Mouse (Mus musculus) right cerebral cortex, adult 18-20 months (tissue): ENCODE measurements at regions not wholly inside any gene's neighbourhood (a gene's known extent, or its start where the extent isn't known, plus 50 kb on each side); places are given as distances from the start of the nearest gene placed in this dataset.
"Not testable (repeated sequence)": the region's sequence is repeated elsewhere in the genome, so short reads cannot be mapped to it uniquely, and the experiment has no call there.

ENCODE experiments used
- DNase-seq: peaks from one replicate; pipeline ENCODE4 v3.0.0; 2022; ENCODE audit warnings: mixed read lengths

DNA sequence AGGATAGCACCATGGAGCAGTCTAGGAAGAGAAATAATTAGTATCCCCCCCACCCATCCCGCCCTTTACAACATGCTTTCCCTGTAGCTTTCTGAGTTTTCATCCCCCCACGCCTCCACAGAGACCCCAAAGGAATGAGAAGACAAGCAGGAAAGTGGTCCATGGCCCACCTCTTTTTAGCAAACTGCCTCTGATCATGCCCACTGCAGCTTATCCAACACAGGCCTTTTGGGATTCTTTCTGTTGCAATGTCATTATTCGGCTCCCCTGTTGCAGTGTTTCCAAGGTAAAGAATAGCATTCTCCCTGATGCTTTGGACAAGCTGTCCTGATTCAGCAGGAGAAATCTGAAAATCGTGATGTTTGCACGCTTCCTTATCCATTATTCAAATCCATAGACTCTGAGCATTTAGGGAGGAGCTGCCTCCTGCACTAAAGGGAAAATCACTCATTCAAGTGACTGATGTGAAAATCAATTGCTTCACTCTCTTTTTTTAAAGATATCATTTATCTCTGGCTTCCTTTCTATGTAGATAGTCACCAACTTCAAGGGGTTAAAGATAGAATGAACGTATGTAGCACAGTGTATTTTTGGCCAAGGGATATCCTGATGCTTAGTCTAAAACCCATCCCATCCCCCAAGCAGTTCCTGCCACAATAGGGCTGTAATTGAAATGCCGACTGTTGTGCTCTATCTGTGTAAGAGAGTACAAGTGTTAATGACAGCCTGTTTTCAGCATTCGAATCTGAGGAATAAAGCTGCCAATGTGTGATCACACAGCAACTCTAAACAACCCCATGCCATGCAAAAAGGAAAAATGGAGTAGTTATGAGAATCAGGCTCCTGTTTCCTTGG is 743.1 kb downstream of the Kcna4 start:
- DNase-seq: no peak

DNA sequence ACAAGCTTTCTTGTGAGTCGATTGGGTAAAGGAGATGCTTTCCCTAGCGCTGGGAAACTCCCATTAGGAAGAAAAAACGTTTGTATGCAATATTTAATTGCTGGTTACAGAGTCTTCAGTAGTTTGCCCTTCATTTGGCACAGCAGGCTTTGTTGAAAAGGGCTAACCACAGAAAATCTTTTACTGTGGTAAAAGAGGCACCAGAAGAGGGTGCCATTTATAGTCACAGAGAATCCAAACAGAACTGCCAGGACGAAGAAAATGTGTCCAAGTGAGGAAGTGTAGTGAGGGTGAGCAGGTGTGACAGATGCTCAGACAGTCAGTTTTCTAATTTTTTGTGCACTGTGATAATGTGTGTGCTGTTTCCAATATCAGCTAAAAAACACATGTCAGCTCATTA is 744.4 kb downstream of the Kcna4 start:
- no peak for DNase-seq

DNA sequence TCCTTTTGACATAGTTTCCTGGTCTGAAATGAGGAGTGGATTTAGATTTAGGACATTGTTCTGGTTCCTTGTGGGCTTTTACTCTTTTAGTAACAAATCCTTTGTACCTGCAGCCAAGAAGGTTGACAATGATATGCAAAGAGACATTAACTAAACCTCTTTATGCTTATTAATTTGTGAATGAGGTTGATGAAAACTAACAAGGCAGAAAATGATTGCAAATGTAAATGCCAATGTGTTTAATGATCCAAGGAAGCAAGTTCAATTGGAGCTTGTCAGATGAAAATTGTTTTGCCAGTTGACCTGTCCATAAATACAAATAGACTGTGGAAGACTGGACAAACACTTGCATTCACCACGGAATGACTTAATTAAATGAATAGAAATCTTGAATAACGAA is 751.6 kb downstream of the Kcna4 start:
- DNase-seq: no peak

DNA sequence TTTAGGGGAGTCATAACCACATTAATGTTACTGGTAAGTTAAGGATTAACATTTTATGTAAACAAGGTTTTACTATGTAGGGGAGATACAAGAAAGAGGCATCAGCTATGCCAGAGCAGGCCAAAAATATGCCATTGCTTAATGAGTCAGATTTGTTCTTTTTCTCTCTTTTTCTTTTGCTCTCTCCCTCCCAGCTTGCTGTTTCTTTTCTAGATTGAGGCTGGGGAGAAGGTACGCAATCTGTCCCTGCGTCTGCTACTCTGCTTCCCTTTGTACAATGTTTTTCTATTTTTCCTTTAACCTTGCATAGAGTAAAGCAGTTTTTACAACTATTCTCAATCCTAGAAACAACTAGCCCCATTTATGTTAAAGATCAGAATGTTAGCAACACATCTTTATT is 754.4 kb downstream of the Kcna4 start:
- no peak for DNase-seq

DNA sequence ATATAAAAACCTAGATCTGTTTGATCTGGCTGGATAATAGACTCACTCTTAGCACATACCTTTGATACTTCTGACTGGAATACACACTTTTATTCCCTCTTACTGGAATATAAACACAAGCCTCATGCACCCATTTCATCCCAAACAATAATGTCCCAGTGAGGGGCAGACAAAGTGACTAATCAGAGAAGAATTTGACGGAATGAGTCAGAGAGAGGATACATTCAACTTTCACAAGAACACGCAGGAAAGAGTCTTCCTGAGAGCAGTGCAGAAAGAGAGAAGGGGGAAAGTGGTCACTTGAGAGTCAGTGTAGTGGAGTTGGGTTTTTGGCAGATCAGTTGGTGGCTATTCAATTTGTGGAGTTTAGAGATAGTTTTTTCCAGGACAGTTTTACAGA is 755.6 kb downstream of the Kcna4 start:
- no peak for DNase-seq

DNA sequence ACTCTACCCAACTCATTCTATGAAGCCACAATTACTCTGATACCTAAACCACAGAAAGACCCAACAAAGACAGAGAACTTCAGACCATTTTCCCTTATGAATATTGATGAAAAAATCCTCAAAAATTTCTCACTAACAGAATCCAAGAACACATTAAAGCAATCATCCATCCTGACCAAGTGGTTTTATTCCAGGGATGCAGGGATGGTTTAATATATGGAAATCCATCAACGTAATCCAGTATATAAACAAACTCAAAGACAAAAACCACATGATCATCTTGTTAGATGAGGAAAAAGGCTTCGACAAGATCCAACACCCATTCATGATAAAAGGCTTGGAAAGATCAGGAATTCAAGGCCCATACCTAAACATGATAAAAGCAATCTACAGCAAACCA is 772.3 kb downstream of the Kcna4 start:
- DNase-seq: not testable (repeated sequence)

DNA sequence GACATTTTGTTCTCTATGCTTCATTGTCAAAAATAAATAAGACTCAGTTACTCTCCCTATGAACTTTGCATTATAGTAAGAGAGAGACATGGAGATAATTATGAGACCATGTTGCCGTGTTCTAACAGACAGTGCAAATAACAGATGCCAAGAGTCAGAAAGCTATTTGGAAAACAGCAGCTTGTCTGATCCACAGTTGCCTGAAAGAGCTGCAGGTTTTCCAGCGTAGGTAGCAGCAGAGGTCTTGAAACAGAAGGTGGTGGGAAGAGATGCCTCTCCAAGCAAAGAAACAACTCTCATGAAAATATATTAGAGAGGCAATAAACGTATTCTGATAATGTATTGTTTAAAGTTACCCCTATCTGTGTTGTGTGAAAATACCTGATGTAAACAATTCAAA is 793.5 kb downstream of the Kcna4 start:
- DNase-seq: peak; percentile 10

DNA sequence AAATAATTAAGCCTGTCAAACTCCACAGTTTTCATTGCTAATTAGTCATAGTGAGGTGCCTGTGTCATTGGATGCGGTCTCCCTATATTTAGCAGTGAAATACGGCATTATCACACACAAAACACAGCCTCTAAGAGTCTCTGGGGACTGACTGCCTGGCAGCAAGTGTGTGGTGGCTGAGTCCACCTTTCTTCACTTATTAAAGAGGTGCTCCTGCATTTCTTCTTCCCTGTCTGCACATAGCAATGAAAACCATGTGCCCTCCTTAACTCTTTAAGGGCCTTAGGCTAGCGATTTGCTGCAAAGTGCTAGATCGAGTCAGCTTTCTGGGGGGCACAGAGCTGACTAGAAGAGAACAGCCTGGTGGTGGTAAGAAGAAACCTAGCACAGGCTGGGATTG is 799.8 kb downstream of the Kcna4 start:
- DNase-seq: no peak

DNA sequence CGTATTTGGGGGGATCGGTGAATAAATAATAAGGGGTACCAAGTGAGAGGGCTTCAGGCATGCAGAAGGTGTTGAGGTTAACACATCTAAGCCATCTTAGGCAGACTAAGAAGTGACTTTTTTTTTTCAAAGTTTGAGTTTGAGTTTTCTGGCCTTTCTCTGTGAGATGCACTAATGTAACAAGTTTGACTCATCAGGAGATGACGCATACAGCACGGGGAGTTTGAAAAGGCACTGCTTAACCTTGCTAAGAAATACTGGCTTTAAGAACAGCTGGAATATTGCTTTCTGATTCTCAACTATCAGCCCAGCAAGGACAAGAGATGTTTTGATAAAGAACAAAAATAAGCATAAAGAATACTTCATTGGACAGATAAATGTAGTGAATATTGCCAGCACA is 806.6 kb downstream of the Kcna4 start:
- DNase-seq: peak; percentile 1

DNA sequence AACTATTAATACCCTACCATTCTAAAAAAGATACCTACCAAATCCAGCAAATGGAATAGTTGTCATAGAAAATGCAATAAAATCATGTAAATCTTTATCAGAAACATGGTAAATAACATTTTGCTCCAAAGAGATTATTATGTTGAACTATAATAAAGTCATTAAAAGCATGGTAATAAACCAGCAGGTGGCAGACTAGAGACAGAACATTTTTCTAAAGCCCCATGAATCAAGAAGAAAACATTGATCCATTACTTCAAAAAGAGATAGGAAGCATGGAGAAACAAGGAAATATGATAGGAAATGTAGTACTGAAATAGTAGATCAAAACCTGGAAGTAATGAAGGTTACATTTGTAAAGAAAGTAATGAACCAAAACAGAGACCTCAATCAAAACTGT is 819.7 kb downstream of the Kcna4 start:
- no peak for DNase-seq

DNA sequence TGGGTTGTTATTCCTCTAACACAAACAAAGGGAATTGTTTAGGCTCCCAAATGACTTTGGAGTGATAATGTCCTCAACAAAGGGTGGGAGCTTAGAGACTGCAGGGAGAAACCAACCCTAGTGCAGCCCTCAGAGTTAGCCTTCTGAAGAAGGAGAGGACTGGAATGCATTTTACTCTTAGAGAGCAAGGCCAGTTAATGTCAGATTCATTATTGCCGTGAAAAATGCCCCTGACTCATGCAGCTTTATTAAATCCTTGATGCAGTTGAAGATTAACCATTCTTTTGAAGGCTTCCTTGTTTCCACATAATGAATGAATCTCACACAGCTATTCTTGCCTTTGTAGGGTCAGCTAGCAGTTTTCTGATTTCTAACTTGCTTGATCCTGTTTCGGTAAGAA is 855.3 kb downstream of the Kcna4 start:
- no peak for DNase-seq

DNA sequence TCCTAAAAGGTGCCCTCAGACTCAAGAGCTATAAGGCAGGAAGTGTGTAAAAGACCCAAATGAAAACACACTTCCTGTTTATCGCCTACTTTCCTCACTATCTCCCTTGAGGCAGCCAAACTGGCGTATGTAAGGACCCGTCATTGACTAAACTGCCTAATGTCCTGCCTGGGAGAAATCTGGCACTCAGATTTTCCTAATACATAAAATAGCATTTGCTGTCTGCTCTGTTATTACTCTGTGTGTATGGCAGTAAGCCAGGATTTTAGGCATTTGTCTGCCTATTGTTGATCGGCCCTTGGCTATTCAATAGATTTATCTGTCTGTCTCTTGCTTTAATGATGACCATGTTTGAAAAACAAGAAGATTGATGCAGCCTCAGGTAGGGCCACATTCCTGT is 857.8 kb downstream of the Kcna4 start:
- DNase-seq: no peak

DNA sequence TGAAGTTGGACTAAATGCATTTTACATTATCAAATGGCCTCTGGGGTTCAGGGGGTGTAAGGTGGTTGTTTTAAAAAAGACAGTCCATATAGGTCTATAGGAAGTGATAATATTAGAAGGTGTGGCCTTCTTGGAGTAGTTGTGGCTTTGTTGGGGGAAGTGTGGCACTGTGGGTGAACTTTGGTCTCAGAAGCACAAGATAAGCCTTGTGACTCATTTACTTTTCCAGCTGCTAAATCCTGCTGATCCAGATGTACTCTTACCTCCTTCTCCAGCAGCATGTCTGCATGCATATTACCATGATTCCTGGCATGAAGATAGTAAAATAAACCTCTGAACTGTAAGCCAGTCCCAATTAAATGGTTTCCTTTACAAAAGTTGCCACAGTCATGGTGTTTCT is 865.8 kb downstream of the Kcna4 start:
- DNase-seq: no peak

DNA sequence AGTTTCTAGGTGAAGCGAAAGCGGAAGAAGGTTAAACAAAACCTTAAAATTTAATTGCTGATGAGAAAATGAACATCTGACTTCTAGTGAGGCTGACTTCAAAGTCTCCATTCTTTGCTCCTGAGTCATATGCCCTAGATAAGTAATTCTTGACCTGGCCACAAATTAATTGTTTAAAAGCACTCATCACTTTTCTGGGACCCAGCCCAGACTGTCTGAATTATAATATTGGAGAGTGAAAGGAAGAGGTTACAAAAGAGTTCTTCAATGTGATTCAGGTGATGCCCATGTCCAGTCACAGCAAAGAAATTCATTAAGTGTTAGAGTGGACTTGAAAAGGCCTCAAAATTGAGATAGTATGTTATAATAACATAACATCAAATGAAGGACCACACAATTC is 867.3 kb downstream of the Kcna4 start:
- no peak for DNase-seq

DNA sequence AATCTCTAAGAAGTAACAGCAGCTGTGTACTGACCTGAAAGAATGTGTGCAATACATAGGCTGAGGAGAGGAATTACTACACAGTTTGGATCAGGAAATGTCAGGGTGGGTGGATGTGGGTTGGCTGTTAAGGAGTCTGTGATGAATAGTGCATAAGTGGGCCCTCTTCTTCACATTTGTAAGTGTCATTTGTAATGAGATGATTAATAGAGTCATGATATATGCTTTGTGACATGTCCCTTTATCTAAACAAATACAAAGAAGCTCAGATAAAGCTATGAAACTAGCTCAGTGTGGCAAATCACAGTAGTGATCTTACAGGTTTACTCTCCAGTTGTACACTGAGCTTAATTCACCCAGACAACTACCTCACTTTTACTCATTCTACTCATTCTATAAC is 867.9 kb downstream of the Kcna4 start:
- DNase-seq: peak; percentile 1

DNA sequence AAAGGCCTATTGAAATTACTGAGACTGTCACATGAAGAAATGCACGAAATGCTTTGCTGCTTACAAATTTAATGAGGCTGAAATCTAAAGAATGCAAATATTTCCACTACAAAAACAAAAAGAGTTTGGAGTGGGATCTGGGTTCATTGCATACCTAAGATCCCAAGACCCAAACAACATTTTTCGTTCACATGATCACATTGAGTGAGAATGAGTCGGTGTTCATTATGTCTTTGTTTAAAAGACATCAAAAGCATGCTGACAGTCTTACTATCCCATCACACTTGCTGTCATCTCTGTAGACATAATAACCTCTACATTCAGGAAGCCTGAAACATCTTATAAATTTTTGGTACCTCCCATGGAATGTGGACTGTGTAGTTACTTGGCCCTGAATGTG is 870.4 kb downstream of the Kcna4 start:
- no peak for DNase-seq

DNA sequence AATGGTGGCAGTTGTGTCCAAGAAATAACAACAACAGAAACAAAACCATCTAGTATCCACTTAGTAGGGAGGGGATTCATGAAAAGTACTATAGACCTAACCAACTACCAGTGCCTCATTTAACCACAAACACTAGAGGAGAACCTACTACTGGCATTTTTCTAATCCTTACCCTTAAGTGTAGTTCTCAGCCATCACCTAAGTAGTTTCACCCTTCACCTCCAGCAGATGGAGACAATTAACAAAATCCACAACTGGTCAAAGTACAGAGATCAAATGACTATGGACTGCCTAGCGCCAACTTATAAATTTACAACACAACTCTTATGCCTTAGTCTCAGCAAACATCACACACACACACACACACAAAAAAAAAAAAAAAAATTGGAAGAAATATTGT is 874.6 kb downstream of the Kcna4 start:
- no peak for DNase-seq
